Mouse (Mus musculus) ES-E14 (cell line): ENCODE data around the gene 1700122O11Rik. TPM values are rescaled to one million over a fixed set of nuclear protein-coding genes. Genes with fewer than 3 reads are reported as not detected.

Experiments used
- DNase-seq: peaks from one replicate; pipeline ENCODE4 v3.0.0-alpha.2; 2013; ENCODE audit warnings: low read depth, low spot score
- H3K27ac ChIP-seq: 2 replicates; pipeline ENCODE4 v1.5.1; 2012; ENCODE audit warnings: low read depth, mild to moderate bottlenecking, low read length, moderate library complexity, mixed read lengths; ENCODE audit not compliant: poor library complexity, insufficient read depth, severe bottlenecking
- H3K36me3 ChIP-seq: 2 replicates; pipeline ENCODE4 v1.6.1; 2012; ENCODE audit warnings: mild to moderate bottlenecking, low read length, moderate library complexity, mixed read lengths; ENCODE audit not compliant: control insufficient read depth, poor library complexity, insufficient read depth, severe bottlenecking
- H3K4me1 ChIP-seq, 2 experiments: fragments of 150-350 bp in 1 of 2; sonication (generic) in 1 of 2; 2 replicates each; pipeline ENCODE4 v1.6.1; 2012; ENCODE audit warnings: low read length in 2 of 2, mild to moderate bottlenecking in 1 of 2, mixed read lengths in 1 of 2; ENCODE audit not compliant: control insufficient read depth in 2 of 2, insufficient read depth in 2 of 2, poor library complexity in 1 of 2
- H3K4me3 ChIP-seq, 2 experiments: fragments of 150-350 bp in 1 of 2; sonication (generic) in 1 of 2; 2 replicates each; pipeline ENCODE4 v1.5.1; 2012; ENCODE audit warnings: low read length in 2 of 2, low read depth in 1 of 2, mild to moderate bottlenecking in 1 of 2, mixed read lengths in 1 of 2; ENCODE audit not compliant: insufficient read depth in 1 of 2, poor library complexity in 1 of 2, severe bottlenecking in 1 of 2
- H3K9ac ChIP-seq: 2 replicates; pipeline ENCODE4 v1.6.1; 2012; ENCODE audit warnings: low read depth, mild to moderate bottlenecking, low read length, mixed read lengths; ENCODE audit not compliant: poor library complexity, insufficient read depth, severe bottlenecking
- H3K9me3 ChIP-seq: fragments of 150-350 bp; sonication (generic); 2 replicates; pipeline ENCODE4 v1.6.1; 2012; ENCODE audit warnings: low read depth, mild to moderate bottlenecking, low read length; ENCODE audit not compliant: control insufficient read depth, insufficient read depth
- CHD2 ChIP-seq: IDR thresholded peaks from 2 replicates; pipeline ENCODE4 v1.6.1; 2014; ENCODE audit warnings: mild to moderate bottlenecking, low read depth, low read length, inconsistent platforms
- HCFC1 ChIP-seq: IDR thresholded peaks from 2 replicates; pipeline ENCODE4 v1.6.1; 2012; ENCODE audit warnings: low read length, inconsistent platforms, borderline replicate concordance; ENCODE audit not compliant: insufficient read depth
- MAFK ChIP-seq: IDR thresholded peaks from 2 replicates; pipeline ENCODE4 v1.6.1; 2014; ENCODE audit warnings: mild to moderate bottlenecking, low read depth, low read length, inconsistent platforms; ENCODE audit not compliant: insufficient read depth
- ZC3H11A ChIP-seq: IDR thresholded peaks from 2 replicates; pipeline ENCODE4 v1.6.1; 2012; ENCODE audit warnings: low read depth, mild to moderate bottlenecking, inconsistent platforms, low read length, borderline replicate concordance
- ZNF384 ChIP-seq: IDR thresholded peaks from 2 replicates; pipeline ENCODE4 v1.6.1; 2012; ENCODE audit warnings: low read depth, low read length, inconsistent platforms
- in situ Hi-C, 2 experiments: fragments of 600-800 bp; cut with MboI; formaldehyde crosslinking; loops; one replicate each; pipeline ENCODE4 v1.15.1; 2025; ENCODE audit warnings: low sequenced_read_pairs in 2 of 2, inconsistent platforms in 1 of 2; ENCODE audit not compliant: unreplicated experiment in 2 of 2
- total RNA-seq: library from RNA; depleted of rRNA; stranded (reverse); fragments of 300-350 nt; gene quantifications from 2 replicates; pipeline ENCODE4 v1.2.3, GENCODE M21; 2012

1700122O11Rik gene
- total RNA-seq, 1 experiment = not detected

DNA sequence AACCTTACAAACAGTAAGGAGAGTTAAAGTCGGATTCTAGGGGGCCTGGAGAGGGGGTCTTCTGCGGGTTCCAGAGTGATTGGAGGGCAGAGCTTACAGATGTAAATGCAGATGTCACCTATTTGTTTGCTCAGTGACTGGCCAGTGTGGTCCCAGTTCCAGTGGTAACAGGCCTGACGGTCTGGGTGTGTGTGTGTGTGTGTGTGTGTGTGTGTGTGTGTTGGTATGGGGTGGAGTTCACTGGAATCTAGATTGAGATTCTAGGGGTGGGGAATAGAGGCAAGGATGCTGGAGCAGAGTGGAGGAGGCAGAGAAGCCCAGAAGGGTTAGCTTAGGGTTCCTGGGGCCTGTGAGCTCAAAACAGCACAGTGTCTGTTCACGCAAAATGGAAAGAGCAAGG, 32.3 kb downstream of the 1700122O11Rik start:
- in situ Hi-C loops = no loop called here
- DNase-seq = no peak
- Histone ChIP-seq H3K36me3 (no peaks in the 10 kb centered on the region), H3K27ac (no peak overlapping the region), H3K4me3 (no peak overlapping the region), H3K4me1 (peaks cover 2 to 22% of the 10 kb centered on the region in 2 experiments; a peak in 2 of 4 replicates), H3K9ac (no peak overlapping the region), H3K9me3 (no peaks in the 10 kb centered on the region)
- TF ChIP-seq ZC3H11A (no peak), MAFK (no peak), ZNF384 (no peak), HCFC1 (no peak), CHD2 (no peak)

DNA sequence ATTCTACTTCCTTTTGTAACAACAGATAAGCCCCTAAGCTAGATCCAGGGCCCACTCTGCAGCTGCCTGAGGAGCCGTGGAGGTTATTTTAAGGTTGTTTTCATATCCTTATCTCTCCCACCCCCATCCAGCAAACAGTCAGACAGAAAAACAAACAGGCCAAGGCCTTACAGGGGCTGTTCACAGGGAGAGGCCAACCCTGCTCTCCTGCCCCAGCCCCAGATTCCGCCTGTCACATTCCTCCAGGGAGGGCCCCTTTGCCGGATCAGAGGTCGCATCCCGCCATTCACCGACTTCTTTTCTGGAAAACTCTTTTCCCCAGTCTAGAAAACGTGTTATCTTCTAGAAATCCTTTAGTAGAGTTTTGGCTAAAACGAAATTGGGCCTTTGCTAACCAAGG, 33.0 kb downstream of the 1700122O11Rik start:
- H3K9ac ChIP-seq = no peak overlapping the region
- in situ Hi-C loops = no loop called here
- no peaks in the 10 kb centered on the region for H3K9me3 ChIP-seq
- TF ChIP-seq CHD2 (no peak), ZC3H11A (no peak), HCFC1 (no peak), ZNF384 (no peak), MAFK (no peak)
- H3K36me3 ChIP-seq = no peaks in the 10 kb centered on the region
- peaks cover 2 to 17% of the 10 kb centered on the region in 2 experiments; a peak in 2 of 4 replicates for H3K4me1 ChIP-seq
- no peak for DNase-seq
- no peak overlapping the region for H3K4me3 ChIP-seq
- H3K27ac ChIP-seq = no peak overlapping the region

DNA sequence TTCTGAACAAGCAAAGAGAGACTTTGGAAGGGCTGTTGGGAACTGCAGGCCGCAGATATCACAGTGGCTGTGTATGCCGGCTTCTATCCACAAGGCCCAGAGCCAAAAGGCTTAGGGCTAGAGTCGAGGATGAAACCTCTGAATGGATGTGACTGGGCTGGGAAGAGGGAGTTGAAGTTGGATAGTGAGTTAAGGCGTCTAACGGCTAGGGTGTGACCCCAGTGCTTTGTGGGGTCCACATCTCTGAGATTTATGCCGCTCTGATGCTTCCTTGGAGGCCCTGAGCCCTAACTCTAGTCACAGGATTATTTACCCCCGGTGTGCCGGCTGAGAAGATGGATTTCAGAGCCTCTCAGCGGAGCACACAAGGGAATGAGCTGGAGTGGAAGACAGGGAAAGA, 33.5 kb downstream of the 1700122O11Rik start:
- Histone ChIP-seq H3K9me3 (no peaks in the 10 kb centered on the region), H3K27ac (no peak overlapping the region), H3K4me1 (peaks cover 2 to 15% of the 10 kb centered on the region in 2 experiments; a peak in 2 of 4 replicates), H3K4me3 (no peak overlapping the region), H3K9ac (no peak overlapping the region), H3K36me3 (no peaks in the 10 kb centered on the region)
- in situ Hi-C loops = no loop called here
- no peak for DNase-seq
- TF ChIP-seq HCFC1 (no peak), ZC3H11A (no peak), CHD2 (no peak), MAFK (no peak), ZNF384 (no peak)

DNA sequence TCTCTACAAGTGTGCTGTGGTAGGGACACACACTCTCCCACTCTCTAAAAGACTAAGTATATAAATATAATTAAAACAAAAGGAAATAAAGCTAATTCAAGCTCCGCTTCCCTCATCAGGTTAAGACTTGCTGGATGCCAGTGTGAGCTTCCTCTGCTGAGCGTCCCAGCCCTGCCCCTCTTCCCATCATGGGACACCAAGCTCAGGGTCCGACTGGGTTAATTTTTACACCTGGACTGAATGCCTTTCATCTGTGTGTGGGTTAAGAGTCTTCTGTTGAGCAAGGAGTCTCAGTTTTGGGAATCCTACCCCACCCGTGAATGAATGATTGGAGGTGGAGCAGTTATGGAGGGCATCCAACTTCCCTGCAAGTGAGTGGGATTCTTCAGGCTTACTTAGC, 35.6 kb downstream of the 1700122O11Rik start:
- in situ Hi-C loops = no loop called here
- no peaks in the 10 kb centered on the region for H3K9me3 ChIP-seq
- H3K4me3 ChIP-seq = peak overlapping the region; percentile 36 to 58; a peak in 2 of 4 replicates
- no peak for TF ChIP-seq ZNF384
- TF ChIP-seq ZC3H11A = no peak
- TF ChIP-seq CHD2 = no peak
- TF ChIP-seq HCFC1 = no peak
- TF ChIP-seq MAFK = no peak
- H3K9ac ChIP-seq = peak overlapping the region; percentile 44; the same call in 1 of the 2 replicates
- DNase-seq = no peak
- no peaks in the 10 kb centered on the region for H3K36me3 ChIP-seq
- peaks cover 2 to 15% of the 10 kb centered on the region in 2 experiments; a peak in 2 of 4 replicates for H3K4me1 ChIP-seq
- peak overlapping the region; percentile 78 for H3K27ac ChIP-seq
